Mouse (Mus musculus): ENCODE results near the gene Olfr441. TPM values are rescaled to one million over a fixed set of nuclear protein-coding genes. Genes with fewer than 3 reads are reported as not detected.
"Not testable (repeated sequence)": the region's sequence is repeated elsewhere in the genome, so short reads cannot be mapped to it uniquely, and the experiment has no call there.

The Olfr441 gene
- polyA plus RNA-seq (2012; rRNA removed), result not detected in 2 replicates

GRCm38 (mm10) chr6:43106069-43106468 is at the start of gene Olfr441:
Olfr441 (plus strand) TSS chr6:43106369.
- DNase-seq (ENCODE audit: low read depth), result not testable (repeated sequence)

- TF ChIP-seq POLR2A (IDR thresholded peaks at IDR 0.05; ENCODE audit: borderline replicate concordance, extremely low read depth, insufficient read depth, insufficient read length, poor library complexity, severe bottlenecking) (no peak), CTCF (IDR thresholded peaks at IDR 0.05; ENCODE audit: borderline replicate concordance, extremely low read depth, insufficient read depth, insufficient read length) (peak; percentile 28; the same call in 1 of the 2 replicates)
- DNase-seq (ENCODE audit: low read depth), result peak; percentile 57
These were observed 27.4 kb upstream of the Olfr441 start for GRCm38 (mm10) chr6:43078750-43079149.

- not testable (repeated sequence) for DNase-seq (ENCODE audit: low read depth)
These were observed 24.8 kb upstream of the Olfr441 start for GRCm38 (mm10) chr6:43081405-43081804.

GRCm38 (mm10) chr6:43146267-43146666 is 40.1 kb downstream of the Olfr441 start, which contains the start of gene Olfr237-ps1:
Olfr237-ps1 (plus strand) TSS chr6:43146567.
- DNase-seq (ENCODE audit: low read depth), result not testable (repeated sequence)

GRCm38 (mm10) chr6:43159502-43159901 is 53.3 kb downstream of the Olfr441 start:
- TF ChIP-seq CTCF (IDR thresholded peaks at IDR 0.05; ENCODE audit: borderline replicate concordance, extremely low read depth, insufficient read depth, insufficient read length) (no peak), POLR2A (IDR thresholded peaks at IDR 0.05; ENCODE audit: borderline replicate concordance, extremely low read depth, insufficient read depth, insufficient read length, poor library complexity, severe bottlenecking) (no peak)
- DNase-seq (ENCODE audit: low read depth), result peak; percentile 45

GRCm38 (mm10) chr6:43162982-43163381 is 56.8 kb downstream of the Olfr441 start, which contains the start of gene Olfr437:
Olfr437 (plus strand) TSS chr6:43163282.
- TF ChIP-seq CTCF (IDR thresholded peaks at IDR 0.05; ENCODE audit: borderline replicate concordance, extremely low read depth, insufficient read depth, insufficient read length) (no peak), POLR2A (IDR thresholded peaks at IDR 0.05; ENCODE audit: borderline replicate concordance, extremely low read depth, insufficient read depth, insufficient read length, poor library complexity, severe bottlenecking) (no peak)
- DNase-seq (ENCODE audit: low read depth), result no peak

- no peak for TF ChIP-seq POLR2A (IDR thresholded peaks at IDR 0.05; ENCODE audit: borderline replicate concordance, extremely low read depth, insufficient read depth, insufficient read length, poor library complexity, severe bottlenecking)
- no peak for TF ChIP-seq CTCF (IDR thresholded peaks at IDR 0.05; ENCODE audit: borderline replicate concordance, extremely low read depth, insufficient read depth, insufficient read length)
- DNase-seq (ENCODE audit: low read depth), result no peak
These were observed 61.1 kb downstream of the Olfr441 start for GRCm38 (mm10) chr6:43167246-43167645.

Other genes with a start within 250 kb of the Olfr441 start
- gene Olfr448, start 215.9 kb upstream of the Olfr441 start, polyA plus RNA-seq (2012; rRNA removed), result not detected in 2 replicates
- gene Olfr447, start 197.5 kb upstream of the Olfr441 start, polyA plus RNA-seq (2012; rRNA removed), result not detected in 2 replicates
- not detected in 2 replicates for gene Olfr446, start 185.0 kb upstream of the Olfr441 start, polyA plus RNA-seq (2012; rRNA removed)
- gene Olfr444, start 157.3 kb upstream of the Olfr441 start, polyA plus RNA-seq (2012; rRNA removed), result not detected in 2 replicates
- gene Olfr237-ps1, start 40.2 kb downstream of the Olfr441 start, polyA plus RNA-seq (2012; rRNA removed), result not detected in 2 replicates
- gene Olfr437, start 56.9 kb downstream of the Olfr441 start, polyA plus RNA-seq (2012; rRNA removed), result not detected in 2 replicates
- not detected in 2 replicates for gene Olfr13, start 65.8 kb downstream of the Olfr441 start, polyA plus RNA-seq (2012; rRNA removed)
- gene Olfr435, start 90.8 kb downstream of the Olfr441 start, polyA plus RNA-seq (2012; rRNA removed), result not detected in 2 replicates
- not detected in 2 replicates for gene Olfr434, start 106.7 kb downstream of the Olfr441 start, polyA plus RNA-seq (2012; rRNA removed)
- not detected in 2 replicates for gene Olfr47, start 125.2 kb downstream of the Olfr441 start, polyA plus RNA-seq (2012; rRNA removed)
- 3.8 and 5.5 TPM in 2 replicates for gene Arhgef5, start 159.2 kb downstream of the Olfr441 start, polyA plus RNA-seq (2012; rRNA removed)
- gene Nobox, start 203.2 kb downstream of the Olfr441 start, polyA plus RNA-seq (2012; rRNA removed), result not detected in 2 replicates

Data from brain, embryonic 14.5 days (tissue).